Mouse (Mus musculus): Measurements from ENCODE around the gene Slc31a2. TPM values are rescaled to one million over a fixed set of nuclear protein-coding genes. Genes with fewer than 3 reads are reported as not detected.

Slc31a2 gene
- polyA plus RNA-seq, 1 experiment from 2014 or later: 15.5 TPM

DNA sequence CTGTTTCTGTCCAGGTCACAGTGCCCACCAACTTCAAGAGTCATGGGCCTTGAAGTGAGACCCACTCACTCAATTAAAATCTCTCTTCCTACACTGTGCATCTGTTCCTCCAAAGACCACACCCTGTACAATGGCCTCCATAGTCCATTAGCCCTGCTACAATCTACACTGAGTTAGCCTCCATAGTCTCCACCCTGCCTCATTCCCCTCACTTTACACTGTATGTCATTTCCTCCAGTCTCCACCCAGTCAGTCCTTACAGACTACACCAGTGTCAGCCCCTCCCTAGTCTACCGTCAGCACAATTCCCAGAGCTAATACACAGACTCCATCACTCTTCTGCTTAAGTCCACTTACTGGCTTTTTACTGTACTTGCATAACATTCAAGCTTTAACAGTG lies 40.9 kb downstream of the Slc31a2 start:
- Histone ChIP-seq H3K4me2 (replicated peaks) (no peak overlapping the region), H3K4me1 (no peaks in the 10 kb centered on the region), H3K36me3 (peaks cover 82% of the 10 kb centered on the region), H3K27ac (no peak overlapping the region), H3K9ac (no peak overlapping the region), H3K27me3 (replicated peaks) (no peaks in the 10 kb centered on the region), H3K4me3 (no peak overlapping the region), H3K9me3 (no peaks in the 10 kb centered on the region)
- no peak for ATAC-seq (ENCODE audit: low FRiP score, low read depth)
- WGBS: 93% methylated on average over 1 of the region's 1 CpGs

DNA sequence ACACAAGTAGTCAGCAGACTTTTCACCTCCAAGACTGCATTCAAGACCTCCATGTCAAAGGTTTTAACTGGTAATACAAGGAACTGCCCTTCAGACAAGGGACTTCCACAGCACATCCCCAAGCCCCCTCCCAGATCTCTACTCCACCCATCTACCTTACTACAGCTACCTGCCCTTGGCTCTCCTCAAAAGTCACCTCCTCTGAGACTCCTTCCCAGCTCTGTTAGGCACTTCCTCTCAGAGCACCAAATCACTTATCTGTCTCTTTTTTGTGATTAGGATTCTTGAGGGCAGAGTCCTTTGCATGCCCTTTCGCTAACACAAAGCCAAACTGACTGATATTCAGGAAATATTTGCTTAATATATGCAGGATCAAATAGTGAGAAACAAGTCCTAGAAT lies 43.9 kb downstream of the Slc31a2 start:
- H3K4me3 ChIP-seq: no peak overlapping the region
- H3K9me3 ChIP-seq: no peaks in the 10 kb centered on the region
- no peak overlapping the region for H3K9ac ChIP-seq
- H3K36me3 ChIP-seq: peaks cover 61% of the 10 kb centered on the region
- H3K4me1 ChIP-seq: no peaks in the 10 kb centered on the region
- H3K27ac ChIP-seq: no peak overlapping the region
- 92% methylated on average over 1 of the region's 1 CpGs for WGBS
- no peaks in the 10 kb centered on the region for H3K27me3 ChIP-seq (replicated peaks)
- ATAC-seq (ENCODE audit: low FRiP score, low read depth): no peak
- no peak overlapping the region for H3K4me2 ChIP-seq (replicated peaks)

DNA sequence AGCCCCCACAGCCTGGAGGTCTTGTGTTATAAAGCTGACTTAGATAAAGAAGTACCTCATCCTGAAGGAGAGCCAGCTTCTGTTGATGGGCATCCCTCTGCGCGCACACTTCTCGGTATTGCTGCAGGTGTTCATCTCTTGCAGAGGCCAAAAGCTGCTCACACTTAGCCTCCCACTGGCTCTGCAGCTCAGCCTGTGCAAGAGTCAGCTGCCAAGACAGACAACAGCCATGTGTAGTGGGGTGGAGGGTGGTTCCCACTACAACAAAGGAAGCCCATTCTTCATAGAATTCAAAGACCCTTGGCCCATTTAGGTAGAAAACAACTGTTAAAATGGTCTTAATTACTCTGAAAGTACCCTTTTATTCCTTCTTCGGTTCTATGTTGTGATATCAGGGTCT lies 44.5 kb downstream of the Slc31a2 start:
- ATAC-seq (ENCODE audit: low FRiP score, low read depth): no peak
- H3K36me3 ChIP-seq: peaks cover 60% of the 10 kb centered on the region

DNA sequence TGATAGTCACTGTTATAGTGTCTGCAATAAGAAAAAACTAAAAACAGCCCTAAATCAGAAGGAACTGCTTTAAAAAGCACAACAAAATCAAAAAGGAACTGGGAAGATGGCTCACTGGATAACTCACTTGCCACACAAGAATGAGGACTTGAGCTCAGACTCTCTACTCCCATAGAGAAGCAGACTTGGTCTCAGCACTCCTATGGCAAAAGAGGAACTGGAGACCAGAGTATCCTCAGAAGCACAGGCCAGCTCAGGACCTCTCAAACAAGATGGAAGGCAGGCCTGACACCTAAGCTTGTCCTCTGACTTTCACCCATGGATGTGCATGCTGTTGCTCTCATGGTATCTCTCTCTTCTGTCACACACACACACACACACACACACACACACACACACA lies 46.0 kb downstream of the Slc31a2 start:
- no peak overlapping the region for H3K27ac ChIP-seq
- no peaks in the 10 kb centered on the region for H3K9me3 ChIP-seq
- H3K27me3 ChIP-seq (replicated peaks): no peaks in the 10 kb centered on the region
- no peak overlapping the region for H3K4me3 ChIP-seq
- H3K36me3 ChIP-seq: peaks cover 56% of the 10 kb centered on the region
- no peak for ATAC-seq (ENCODE audit: low FRiP score, low read depth)
- no peaks in the 10 kb centered on the region for H3K4me1 ChIP-seq
- no peak overlapping the region for H3K4me2 ChIP-seq (replicated peaks)
- H3K9ac ChIP-seq: no peak overlapping the region

More for the DNA sequence above, 44.5 kb downstream of the Slc31a2 start:
- no peak overlapping the region for H3K4me3 ChIP-seq
- H3K4me2 ChIP-seq (replicated peaks): no peak overlapping the region
- 68% methylated on average over 4 of the region's 4 CpGs for WGBS
- no peak overlapping the region for H3K27ac ChIP-seq
- H3K9me3 ChIP-seq: no peaks in the 10 kb centered on the region
- no peaks in the 10 kb centered on the region for H3K4me1 ChIP-seq
- no peaks in the 10 kb centered on the region for H3K27me3 ChIP-seq (replicated peaks)
- no peak overlapping the region for H3K9ac ChIP-seq

DNA sequence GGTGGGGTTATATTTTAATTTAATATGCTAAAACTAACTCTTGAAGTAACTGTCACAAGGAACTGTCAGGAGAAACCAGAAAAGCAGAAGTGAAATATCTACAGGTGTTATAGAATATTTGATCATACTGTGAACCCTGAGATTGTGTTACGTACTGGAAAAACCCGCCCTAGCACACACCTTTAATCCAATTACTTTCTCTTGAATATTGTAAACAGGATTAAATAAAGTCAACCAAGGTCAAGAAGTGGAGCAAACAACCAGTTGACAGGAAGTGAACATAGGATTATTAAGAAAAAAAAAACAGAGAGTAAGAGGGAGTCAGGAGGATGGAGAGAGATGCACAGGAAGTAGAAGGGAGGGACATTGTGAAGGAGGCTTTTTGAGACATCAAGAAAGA lies 50.5 kb downstream of the Slc31a2 start:
- no peak overlapping the region for H3K27ac ChIP-seq
- no peaks in the 10 kb centered on the region for H3K27me3 ChIP-seq (replicated peaks)
- no peak overlapping the region for H3K9ac ChIP-seq
- no peaks in the 10 kb centered on the region for H3K4me1 ChIP-seq
- 98% methylated on average over 2 of the region's 2 CpGs for WGBS
- no peak overlapping the region for H3K4me2 ChIP-seq (replicated peaks)
- no peak overlapping the region for H3K4me3 ChIP-seq
- ATAC-seq (ENCODE audit: low FRiP score, low read depth): no peak
- peaks cover 39% of the 10 kb centered on the region for H3K36me3 ChIP-seq
- no peaks in the 10 kb centered on the region for H3K9me3 ChIP-seq

DNA sequence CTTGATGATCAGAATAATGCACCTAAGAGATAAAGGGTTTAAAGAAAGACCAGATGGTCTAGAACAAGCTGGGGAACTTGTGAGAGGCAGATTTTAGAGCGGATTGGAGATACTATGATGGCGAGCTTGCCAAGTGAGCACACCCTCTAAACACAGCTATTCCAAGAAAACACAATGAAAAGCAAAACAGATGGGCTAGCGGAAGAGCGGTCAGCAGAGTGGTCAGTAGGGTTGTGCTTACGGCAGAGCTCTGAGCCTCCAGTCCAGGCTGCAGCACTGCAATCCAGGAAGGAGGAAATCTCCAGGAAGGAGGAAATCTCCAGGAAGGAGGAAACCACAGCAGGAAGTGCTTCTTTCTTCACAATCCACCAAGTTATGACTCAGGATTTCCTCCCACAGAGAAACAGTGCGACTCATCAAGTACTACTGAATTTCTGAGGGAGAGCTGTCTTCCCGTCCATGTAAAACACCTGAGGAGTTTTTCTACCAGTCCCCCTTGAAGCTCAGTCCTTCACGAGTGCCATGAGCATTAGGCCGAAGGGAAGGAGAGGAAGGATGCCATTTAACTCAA lies 51.4 kb downstream of the Slc31a2 start:
- no peaks in the 10 kb centered on the region for H3K4me1 ChIP-seq
- 89% methylated on average over 9 of the region's 9 CpGs for WGBS
- H3K9me3 ChIP-seq: no peaks in the 10 kb centered on the region
- no peak overlapping the region for H3K4me3 ChIP-seq
- H3K36me3 ChIP-seq: peaks cover 39% of the 10 kb centered on the region
- H3K27me3 ChIP-seq (replicated peaks): no peaks in the 10 kb centered on the region
- H3K9ac ChIP-seq: no peak overlapping the region
- ATAC-seq (ENCODE audit: low FRiP score, low read depth): no peak
- no peak overlapping the region for H3K27ac ChIP-seq
- no peak overlapping the region for H3K4me2 ChIP-seq (replicated peaks)

DNA sequence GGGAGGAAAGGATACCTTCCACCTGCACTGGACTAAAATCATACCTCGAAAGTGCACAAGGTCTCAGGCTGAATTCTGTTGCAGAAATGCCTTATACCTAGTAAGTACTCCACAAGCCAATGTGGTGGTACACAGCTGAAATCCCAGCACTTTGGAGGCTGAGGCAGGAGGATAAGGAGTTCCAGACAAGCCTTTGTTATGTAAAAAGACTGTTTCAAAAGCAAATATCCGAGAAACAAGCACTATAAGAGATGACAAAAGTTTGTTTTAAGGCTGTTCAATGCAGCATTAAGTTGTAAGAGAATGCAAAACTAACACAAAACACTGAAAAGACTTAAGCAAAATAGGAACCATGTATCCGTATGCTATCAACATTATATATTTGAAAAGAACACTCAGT lies 52.2 kb downstream of the Slc31a2 start:
- Histone ChIP-seq H3K27ac (no peak overlapping the region), H3K9me3 (no peaks in the 10 kb centered on the region), H3K9ac (no peak overlapping the region), H3K27me3 (replicated peaks) (no peaks in the 10 kb centered on the region), H3K4me3 (no peak overlapping the region), H3K4me1 (no peaks in the 10 kb centered on the region), H3K4me2 (replicated peaks) (no peak overlapping the region), H3K36me3 (peaks cover 44% of the 10 kb centered on the region)
- WGBS: 82% methylated on average over 3 of the region's 3 CpGs
- no peak for ATAC-seq (ENCODE audit: low FRiP score, low read depth)

DNA sequence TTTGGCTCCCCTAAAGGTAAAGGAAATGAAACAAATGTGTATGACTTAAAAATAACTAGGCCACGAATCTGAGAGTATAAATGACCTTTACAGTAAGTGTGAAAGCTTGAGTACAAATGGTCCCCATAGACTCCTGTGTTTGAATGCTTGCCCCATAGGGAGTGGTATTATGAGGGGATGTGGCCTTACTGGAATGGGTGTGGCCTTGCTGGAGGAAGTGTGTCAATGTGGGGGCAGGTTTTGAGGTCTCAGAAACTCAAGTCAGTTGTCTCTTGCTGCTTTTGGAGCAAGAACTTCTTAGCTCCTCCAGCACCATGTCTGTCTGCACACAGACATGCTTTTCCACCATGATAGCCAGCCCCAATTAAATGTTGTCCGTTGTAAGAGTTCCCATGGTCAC lies 54.1 kb downstream of the Slc31a2 start:
- no peak overlapping the region for H3K4me2 ChIP-seq (replicated peaks)
- no peak overlapping the region for H3K27ac ChIP-seq
- no peaks in the 10 kb centered on the region for H3K27me3 ChIP-seq (replicated peaks)
- H3K9me3 ChIP-seq: no peaks in the 10 kb centered on the region
- H3K9ac ChIP-seq: no peak overlapping the region
- peaks cover 52% of the 10 kb centered on the region for H3K36me3 ChIP-seq
- H3K4me3 ChIP-seq: no peak overlapping the region
- H3K4me1 ChIP-seq: no peaks in the 10 kb centered on the region
- WGBS: 77% methylated on average over 2 of the region's 2 CpGs
- no peak for ATAC-seq (ENCODE audit: low FRiP score, low read depth)

DNA sequence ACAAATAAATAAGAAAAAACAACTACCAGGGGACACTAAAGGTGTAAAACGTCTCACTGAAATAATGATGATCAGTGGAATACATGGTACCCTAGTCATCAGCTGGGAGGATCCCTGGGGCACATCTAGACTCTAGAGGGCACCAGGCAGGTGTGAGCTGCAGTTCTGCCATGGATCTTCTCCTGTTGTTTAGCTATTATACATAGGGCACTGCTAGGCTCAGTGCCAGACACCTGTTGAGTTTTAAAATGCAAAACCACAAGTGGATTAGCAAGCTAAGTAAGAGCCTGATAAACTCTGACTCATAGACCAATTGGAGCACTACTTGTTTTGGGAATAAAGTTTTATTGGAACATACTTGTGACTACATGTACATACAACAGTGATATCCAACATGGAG lies 55.9 kb downstream of the Slc31a2 start:
- Histone ChIP-seq H3K9ac (no peak overlapping the region), H3K4me3 (no peak overlapping the region), H3K4me2 (replicated peaks) (no peak overlapping the region), H3K27ac (no peak overlapping the region), H3K4me1 (no peaks in the 10 kb centered on the region), H3K36me3 (peaks cover 55% of the 10 kb centered on the region), H3K9me3 (no peaks in the 10 kb centered on the region), H3K27me3 (replicated peaks) (no peaks in the 10 kb centered on the region)
- no peak for ATAC-seq (ENCODE audit: low FRiP score, low read depth)
- WGBS: 70% methylated on average over 1 of the region's 1 CpGs

DNA sequence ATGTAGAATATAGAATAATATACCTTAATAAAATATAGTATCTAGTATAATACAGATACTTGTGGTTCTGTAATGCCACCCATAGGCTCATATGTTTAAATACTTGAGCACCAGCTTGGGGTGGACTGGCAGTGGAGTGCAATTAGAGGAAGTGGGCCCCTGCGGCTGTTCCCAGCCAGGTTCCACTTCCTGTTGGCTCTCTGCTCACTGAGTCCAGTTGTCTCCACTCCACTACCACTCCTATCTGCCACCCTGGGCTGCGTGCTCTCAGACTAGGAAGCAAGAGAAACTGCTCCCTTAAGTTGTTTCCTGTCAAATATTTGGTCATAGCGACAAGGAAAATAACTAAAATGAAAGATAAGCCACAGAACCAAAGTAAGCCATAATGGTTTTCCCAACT lies 60.3 kb downstream of the Slc31a2 start:
- no peak overlapping the region for H3K4me2 ChIP-seq (replicated peaks)
- ATAC-seq (ENCODE audit: low FRiP score, low read depth): no peak
- no peak overlapping the region for H3K27ac ChIP-seq
- H3K4me3 ChIP-seq: no peak overlapping the region
- no peak overlapping the region for H3K9ac ChIP-seq
- H3K4me1 ChIP-seq: no peaks in the 10 kb centered on the region
- no peaks in the 10 kb centered on the region for H3K27me3 ChIP-seq (replicated peaks)
- no peaks in the 10 kb centered on the region for H3K9me3 ChIP-seq
- WGBS: 96% methylated on average over 3 of the region's 3 CpGs
- H3K36me3 ChIP-seq: peaks cover 50% of the 10 kb centered on the region

DNA sequence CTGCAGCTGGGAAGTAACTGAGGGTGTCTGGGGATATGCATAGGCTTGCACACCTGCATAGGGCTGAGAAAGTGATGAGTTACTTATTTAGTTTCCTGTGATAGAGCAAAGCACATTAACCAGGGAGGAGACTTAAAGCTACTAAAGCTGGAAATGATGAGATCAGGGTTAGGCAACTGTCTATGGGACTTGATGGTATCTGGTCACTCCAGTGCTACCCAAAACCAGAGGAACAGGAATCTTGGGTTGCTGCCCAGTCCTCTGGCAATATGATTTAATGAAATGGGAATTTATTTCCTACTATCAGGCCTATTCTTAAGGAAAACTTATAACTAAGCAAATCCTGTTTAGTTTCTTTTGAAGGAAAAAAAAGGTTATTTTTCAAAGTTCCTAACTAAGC lies 63.7 kb downstream of the Slc31a2 start:
- no peak overlapping the region for H3K4me2 ChIP-seq (replicated peaks)
- no peak overlapping the region for H3K27ac ChIP-seq
- H3K4me3 ChIP-seq: no peak overlapping the region
- H3K27me3 ChIP-seq (replicated peaks): no peaks in the 10 kb centered on the region
- ATAC-seq (ENCODE audit: low FRiP score, low read depth): no peak
- no peaks in the 10 kb centered on the region for H3K4me1 ChIP-seq
- peaks cover 43% of the 10 kb centered on the region for H3K36me3 ChIP-seq
- H3K9ac ChIP-seq: no peak overlapping the region
- H3K9me3 ChIP-seq: no peaks in the 10 kb centered on the region

DNA sequence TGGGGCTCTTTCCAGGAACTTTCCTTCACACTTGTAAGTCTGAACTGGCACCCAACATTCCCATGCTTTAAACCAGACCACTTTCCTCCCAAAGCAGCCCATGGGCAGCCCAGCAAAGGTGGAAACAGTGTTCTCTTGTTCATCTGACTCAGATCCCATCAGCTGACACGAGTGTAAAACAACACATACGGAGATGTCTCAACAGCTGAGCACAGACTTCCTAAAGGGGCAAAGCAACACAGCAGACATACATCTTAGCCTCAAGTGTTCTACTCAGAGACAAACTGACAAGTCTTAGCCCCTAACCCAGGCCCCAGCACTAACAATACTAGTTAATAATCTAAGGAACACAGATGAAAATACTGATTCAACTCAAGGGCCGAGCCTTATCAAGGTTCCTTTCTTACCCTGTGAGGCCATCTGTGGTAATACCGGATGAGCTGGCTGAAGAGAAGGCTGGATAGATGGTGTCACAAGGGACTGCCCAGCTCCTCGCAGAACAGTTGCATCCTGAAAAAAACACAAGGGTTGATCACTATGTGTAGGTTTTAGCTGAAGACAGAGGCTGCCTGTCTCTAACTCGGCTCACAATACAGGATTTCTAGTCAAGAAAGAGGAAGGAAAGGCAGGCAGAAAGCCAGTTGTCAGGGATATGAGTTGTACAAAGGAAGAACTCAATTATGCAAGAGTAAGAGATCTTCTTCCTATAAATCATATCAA lies 66.7 kb downstream of the Slc31a2 start:
- no peaks in the 10 kb centered on the region for H3K27me3 ChIP-seq (replicated peaks)
- H3K4me1 ChIP-seq: no peaks in the 10 kb centered on the region
- 90% methylated on average over 6 of the region's 6 CpGs for WGBS
- ATAC-seq (ENCODE audit: low FRiP score, low read depth): no peak
- no peaks in the 10 kb centered on the region for H3K9me3 ChIP-seq
- H3K36me3 ChIP-seq: peaks cover 38% of the 10 kb centered on the region
- no peak overlapping the region for H3K27ac ChIP-seq
- H3K4me2 ChIP-seq (replicated peaks): no peak overlapping the region
- H3K4me3 ChIP-seq: no peak overlapping the region
- no peak overlapping the region for H3K9ac ChIP-seq

DNA sequence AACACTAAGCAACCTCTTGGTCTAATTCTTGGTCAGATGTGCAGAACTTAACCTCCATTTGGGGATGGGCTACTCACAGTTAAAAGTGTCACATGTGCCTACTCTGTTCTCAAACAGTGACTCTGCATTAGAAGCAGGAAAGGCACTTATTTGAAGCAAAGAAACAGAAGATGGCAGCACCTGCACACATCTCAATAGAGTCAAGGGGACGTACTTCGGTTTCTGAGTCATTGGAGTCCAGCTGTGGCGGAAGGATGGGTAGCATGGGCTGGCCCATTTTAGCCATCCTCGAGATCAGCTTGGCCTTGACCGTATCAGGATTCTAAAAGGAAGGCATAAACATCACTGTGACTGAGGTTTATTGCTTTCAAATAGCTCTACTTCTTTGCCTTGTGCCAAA lies 69.6 kb downstream of the Slc31a2 start:
- H3K4me3 ChIP-seq: no peak overlapping the region
- no peaks in the 10 kb centered on the region for H3K27me3 ChIP-seq (replicated peaks)
- H3K4me1 ChIP-seq: no peaks in the 10 kb centered on the region
- no peak overlapping the region for H3K9ac ChIP-seq
- H3K36me3 ChIP-seq: peaks cover 45% of the 10 kb centered on the region
- WGBS: 79% methylated on average over 5 of the region's 5 CpGs
- H3K9me3 ChIP-seq: no peaks in the 10 kb centered on the region
- H3K27ac ChIP-seq: no peak overlapping the region
- H3K4me2 ChIP-seq (replicated peaks): no peak overlapping the region
- no peak for ATAC-seq (ENCODE audit: low FRiP score, low read depth)

Measured in neural tube, embryonic 12.5 days (tissue).